Mouse (Mus musculus) embryonic facial prominence, embryonic 12.5 days (tissue): ENCODE measurements at regions not wholly inside any gene's neighbourhood (a gene's known extent, or its start where the extent isn't known, plus 50 kb on each side); places are given as distances from the start of the nearest gene placed in this dataset.
A peak's percentile ranks its signal among the peaks of the same experiment; 100 is the strongest.

Experiments used
- ATAC-seq: fragments of 200-750 bp; cut with Nextera tagmentation; 2 replicates; pipeline ENCODE4 v1.8.0; 2017; ENCODE audit not compliant: insufficient number of reproducible peaks, insufficient read depth, low FRiP score, low TSS enrichment
- H3K27ac ChIP-seq: fragments of 300-500 bp; sonication (generic); 2 replicates; pipeline ENCODE4 v1.5.1; 2016; ENCODE audit warnings: mild to moderate bottlenecking
- H3K27me3 ChIP-seq: fragments of 300-500 bp; sonication (generic); 2 replicates; pipeline ENCODE4 v1.6.1; 2016; ENCODE audit warnings: mild to moderate bottlenecking, moderate library complexity
- H3K36me3 ChIP-seq: fragments of 300-500 bp; sonication (generic); 2 replicates; pipeline ENCODE4 v1.6.1; 2016; ENCODE audit warnings: mild to moderate bottlenecking
- H3K4me1 ChIP-seq: fragments of 300-500 bp; sonication (generic); 2 replicates; pipeline ENCODE4 v1.6.1; 2016
- H3K4me2 ChIP-seq: fragments of 300-500 bp; sonication (generic); replicated peaks from 2 replicates; pipeline ENCODE4 v1.6.1; 2016; ENCODE audit warnings: mild to moderate bottlenecking, moderate library complexity
- H3K4me3 ChIP-seq: fragments of 300-500 bp; sonication (generic); 2 replicates; pipeline ENCODE4 v1.5.1; 2016; ENCODE audit warnings: mild to moderate bottlenecking
- H3K9ac ChIP-seq: fragments of 300-500 bp; sonication (generic); 2 replicates; pipeline ENCODE4 v1.6.1; 2016; ENCODE audit warnings: mild to moderate bottlenecking, moderate library complexity
- H3K9me3 ChIP-seq: fragments of 300-500 bp; sonication (generic); 2 replicates; pipeline ENCODE4 v1.6.1; 2016; ENCODE audit warnings: mild to moderate bottlenecking, moderate library complexity
- WGBS: fragments of 180-500 bp; shearing (Covaris S2); methylation state at CpG from one replicate; pipeline ENCODE4 v1.1.7; 2016; 5-methylcytosine and 5-hydroxymethylcytosine counted together

- Histone ChIP-seq H3K9me3 (no peaks in the 10 kb centered on the region), H3K9ac (no peak overlapping the region), H3K4me3 (no peak overlapping the region), H3K27me3 (no peaks in the 10 kb centered on the region), H3K36me3 (no peaks in the 10 kb centered on the region), H3K4me1 (no peaks in the 10 kb centered on the region), H3K4me2 (no peak overlapping the region), H3K27ac (no peak overlapping the region)
- no peak for ATAC-seq
- WGBS: 81% methylated on average over 9 of the region's 9 CpGs
These were observed 621.1 kb upstream of the Sall1 start for GRCm38 (mm10) chr8:89664911-89665689.

- Histone ChIP-seq H3K4me2 (no peak overlapping the region), H3K27me3 (no peaks in the 10 kb centered on the region), H3K36me3 (no peaks in the 10 kb centered on the region), H3K9me3 (no peaks in the 10 kb centered on the region), H3K9ac (no peak overlapping the region), H3K4me1 (no peaks in the 10 kb centered on the region), H3K4me3 (no peak overlapping the region), H3K27ac (no peak overlapping the region)
- ATAC-seq: no peak
- 67% methylated on average over 10 of the region's 10 CpGs for WGBS
These were observed 619.9 kb upstream of the Sall1 start for GRCm38 (mm10) chr8:89663859-89664258.

GRCm38 (mm10) chr8:89658998-89659944 lies 615.3 kb upstream of the Sall1 start:
- Histone ChIP-seq H3K27me3 (no peaks in the 10 kb centered on the region), H3K27ac (no peak overlapping the region), H3K4me2 (0 out of 2 replicates have a peak overlapping the region, but pooled peaks have one; percentile 1), H3K9me3 (no peaks in the 10 kb centered on the region), H3K36me3 (no peaks in the 10 kb centered on the region), H3K4me1 (peaks cover 12% of the 10 kb centered on the region; the same call in 1 of the 2 replicates), H3K4me3 (no peak overlapping the region), H3K9ac (no peak overlapping the region)
- 26% methylated on average over 14 of the region's 14 CpGs for WGBS
- ATAC-seq: no peak

GRCm38 (mm10) chr8:89655369-89655768 lies 611.4 kb upstream of the Sall1 start:
- no peak overlapping the region for H3K4me3 ChIP-seq
- peaks cover 12% of the 10 kb centered on the region; the same call in 1 of the 2 replicates for H3K4me1 ChIP-seq
- 60% methylated on average over 14 of the region's 14 CpGs for WGBS
- no peak for ATAC-seq
- H3K27ac ChIP-seq: no peak overlapping the region
- H3K9ac ChIP-seq: no peak overlapping the region
- H3K36me3 ChIP-seq: no peaks in the 10 kb centered on the region
- H3K4me2 ChIP-seq: no peak overlapping the region
- no peaks in the 10 kb centered on the region for H3K27me3 ChIP-seq
- H3K9me3 ChIP-seq: no peaks in the 10 kb centered on the region

GRCm38 (mm10) chr8:89649207-89649890 lies 605.4 kb upstream of the Sall1 start:
- Histone ChIP-seq H3K9me3 (no peaks in the 10 kb centered on the region), H3K36me3 (no peaks in the 10 kb centered on the region), H3K4me3 (no peak overlapping the region), H3K4me2 (no peak overlapping the region), H3K27ac (no peak overlapping the region), H3K9ac (no peak overlapping the region), H3K4me1 (no peaks in the 10 kb centered on the region), H3K27me3 (no peaks in the 10 kb centered on the region)
- 70% methylated on average over 5 of the region's 5 CpGs for WGBS
- ATAC-seq: no peak

- no peak overlapping the region for H3K9ac ChIP-seq
- 79% methylated on average over 5 of the region's 5 CpGs for WGBS
- no peak overlapping the region for H3K27ac ChIP-seq
- no peaks in the 10 kb centered on the region for H3K27me3 ChIP-seq
- no peak overlapping the region for H3K4me2 ChIP-seq
- no peak for ATAC-seq
- no peaks in the 10 kb centered on the region for H3K9me3 ChIP-seq
- no peaks in the 10 kb centered on the region for H3K36me3 ChIP-seq
- H3K4me1 ChIP-seq: no peaks in the 10 kb centered on the region
- no peak overlapping the region for H3K4me3 ChIP-seq
These were observed 603.0 kb upstream of the Sall1 start for GRCm38 (mm10) chr8:89646946-89647345.

GRCm38 (mm10) chr8:89641339-89641738 lies 597.4 kb upstream of the Sall1 start:
- no peaks in the 10 kb centered on the region for H3K4me1 ChIP-seq
- no peaks in the 10 kb centered on the region for H3K9me3 ChIP-seq
- no peak overlapping the region for H3K4me3 ChIP-seq
- H3K36me3 ChIP-seq: no peaks in the 10 kb centered on the region
- no peaks in the 10 kb centered on the region for H3K27me3 ChIP-seq
- 74% methylated on average over 5 of the region's 5 CpGs for WGBS
- H3K9ac ChIP-seq: no peak overlapping the region
- no peak overlapping the region for H3K4me2 ChIP-seq
- H3K27ac ChIP-seq: no peak overlapping the region
- ATAC-seq: no peak

- Histone ChIP-seq H3K27ac (no peak overlapping the region), H3K27me3 (no peaks in the 10 kb centered on the region), H3K4me3 (no peak overlapping the region), H3K36me3 (no peaks in the 10 kb centered on the region), H3K4me1 (no peaks in the 10 kb centered on the region), H3K9ac (no peak overlapping the region), H3K4me2 (no peak overlapping the region), H3K9me3 (no peaks in the 10 kb centered on the region)
- no peak for ATAC-seq
- WGBS: 95% methylated on average over 2 of the region's 2 CpGs
These were observed 590.9 kb upstream of the Sall1 start for GRCm38 (mm10) chr8:89634864-89635263.

GRCm38 (mm10) chr8:89632304-89632703 lies 588.3 kb upstream of the Sall1 start:
- H3K4me3 ChIP-seq: no peak overlapping the region

GRCm38 (mm10) chr8:89630540-89630939 lies 586.6 kb upstream of the Sall1 start:
- H3K36me3 ChIP-seq: no peaks in the 10 kb centered on the region
- no peak overlapping the region for H3K4me2 ChIP-seq
- H3K27ac ChIP-seq: no peak overlapping the region
- H3K9me3 ChIP-seq: no peaks in the 10 kb centered on the region
- no peak for ATAC-seq
- WGBS: 96% methylated on average over 3 of the region's 3 CpGs
- no peaks in the 10 kb centered on the region for H3K4me1 ChIP-seq
- H3K4me3 ChIP-seq: no peak overlapping the region
- H3K27me3 ChIP-seq: no peaks in the 10 kb centered on the region
- H3K9ac ChIP-seq: no peak overlapping the region

More at GRCm38 (mm10) chr8:89632304-89632703, 588.3 kb upstream of the Sall1 start:
- Histone ChIP-seq H3K9me3 (no peaks in the 10 kb centered on the region), H3K27me3 (no peaks in the 10 kb centered on the region), H3K9ac (no peak overlapping the region), H3K4me1 (no peaks in the 10 kb centered on the region), H3K27ac (no peak overlapping the region), H3K36me3 (no peaks in the 10 kb centered on the region), H3K4me2 (no peak overlapping the region)
- no peak for ATAC-seq
- WGBS: 56% methylated on average over 5 of the region's 5 CpGs

GRCm38 (mm10) chr8:89618089-89618488 lies 574.1 kb upstream of the Sall1 start:
- Histone ChIP-seq H3K4me2 (no peak overlapping the region), H3K36me3 (no peaks in the 10 kb centered on the region), H3K9ac (no peak overlapping the region), H3K4me3 (no peak overlapping the region), H3K4me1 (no peaks in the 10 kb centered on the region), H3K9me3 (no peaks in the 10 kb centered on the region), H3K27ac (no peak overlapping the region), H3K27me3 (no peaks in the 10 kb centered on the region)
- no peak for ATAC-seq
- WGBS: 65% methylated on average over 7 of the region's 7 CpGs
